Mouse (Mus musculus) forebrain, embryonic 12.5 days (tissue): ENCODE measurements around the gene Washc3. TPM values are rescaled to one million over a fixed set of nuclear protein-coding genes. Genes with fewer than 3 reads are reported as not detected.

Source experiments
- ATAC-seq: fragments of 200-750 bp; cut with Nextera tagmentation; 2 replicates; pipeline ENCODE4 v1.8.0; 2017; ENCODE audit warnings: moderate TSS enrichment; ENCODE audit not compliant: low FRiP score
- H3K27ac ChIP-seq: fragments of 300-500 bp; sonication (generic); 2 replicates; pipeline ENCODE4 v1.5.1; 2016; ENCODE audit warnings: mild to moderate bottlenecking
- H3K27me3 ChIP-seq: fragments of 300-500 bp; sonication (generic); 2 replicates; pipeline ENCODE4 v1.6.1; 2016; ENCODE audit warnings: mild to moderate bottlenecking
- H3K36me3 ChIP-seq: fragments of 300-500 bp; sonication (generic); replicated peaks from 2 replicates; pipeline ENCODE4 v1.6.1; 2016; ENCODE audit warnings: mild to moderate bottlenecking
- H3K4me1 ChIP-seq: fragments of 300-500 bp; sonication (generic); 2 replicates; pipeline ENCODE4 v1.6.1; 2016
- H3K4me2 ChIP-seq: fragments of 300-500 bp; sonication (generic); 2 replicates; pipeline ENCODE4 v1.6.1; 2016; ENCODE audit warnings: mild to moderate bottlenecking, moderate library complexity
- H3K4me3 ChIP-seq: fragments of 300-500 bp; sonication (generic); replicated peaks from 2 replicates; pipeline ENCODE4 v1.5.1; 2016; ENCODE audit warnings: mild to moderate bottlenecking
- H3K9ac ChIP-seq: fragments of 300-500 bp; sonication (generic); 2 replicates; pipeline ENCODE4 v1.6.1; 2016; ENCODE audit warnings: mild to moderate bottlenecking
- H3K9me3 ChIP-seq: fragments of 300-500 bp; sonication (generic); 2 replicates; pipeline ENCODE4 v1.6.1; 2016
- WGBS: fragments of 180-500 bp; shearing (Covaris S2); methylation state at CpG from one replicate; pipeline ENCODE4 v1.1.7; 2016; 5-methylcytosine and 5-hydroxymethylcytosine counted together
- polyA plus RNA-seq: library from polyadenylated mRNA; unstranded; fragments of >200 nt; fragmentation: Nextera tagmentation; extraction: Ambion mirVana; gene quantifications from 2 replicates; pipeline ENCODE4 v1.2.1, GENCODE M21; 2016

Washc3 gene
- 42.5 and 47.4 TPM in 2 replicates for polyA plus RNA-seq

DNA sequence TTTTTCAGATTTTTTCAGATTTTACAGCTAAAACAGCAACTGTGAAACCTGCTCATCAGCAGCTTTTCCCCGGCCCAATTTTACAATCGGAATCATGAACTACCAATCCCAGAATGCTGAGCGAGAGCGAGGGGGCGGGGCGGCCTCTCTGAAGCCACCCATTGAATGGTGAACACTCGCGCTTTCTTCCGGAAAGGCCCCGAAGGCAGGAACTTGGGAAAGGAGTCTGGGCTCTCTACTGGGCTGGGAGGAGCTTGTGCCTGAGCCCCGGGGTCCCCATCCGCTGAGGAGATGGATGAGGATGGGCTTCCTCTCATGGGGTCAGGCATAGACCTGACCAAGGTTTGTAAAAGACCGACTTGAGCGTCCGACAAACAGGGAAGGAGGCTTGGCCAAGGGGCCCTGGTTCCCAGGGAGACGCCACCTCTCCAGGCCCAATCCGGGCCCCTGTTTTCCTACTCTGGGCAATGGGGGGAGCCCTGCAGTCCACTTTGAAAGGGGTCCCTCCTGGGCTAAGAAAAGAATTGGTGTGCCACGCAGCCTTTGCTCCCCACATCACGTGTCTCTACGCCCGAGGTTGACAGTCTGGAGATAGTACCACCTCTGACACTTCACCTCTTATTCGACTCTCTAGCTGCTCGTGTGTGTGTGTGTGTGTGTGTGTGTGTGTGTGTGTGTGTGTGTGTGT, at the start of gene Washc3:
Gene Washc3 (plus strand): TSS at position 143 of the 688 bp plus-strand sequence.
- no peaks in the 10 kb centered on the region for H3K9me3 ChIP-seq
- peak within 1 kb of the TSS; percentile 63 for H3K4me3 ChIP-seq
- H3K27ac ChIP-seq: peak within 1 kb of the TSS; percentile 82
- H3K27me3 ChIP-seq: no peaks in the 10 kb centered on the region
- H3K4me1 ChIP-seq: peaks cover 5% of the 10 kb centered on the region; the same call in 1 of the 2 replicates
- no peaks in the 10 kb centered on the region for H3K36me3 ChIP-seq
- ATAC-seq: peak; percentile 98
- H3K4me2 ChIP-seq: peak within 1 kb of the TSS; percentile 70
- WGBS: 3% methylated on average over 23 of the region's 23 CpGs
- H3K9ac ChIP-seq: peak within 1 kb of the TSS; percentile 75

DNA sequence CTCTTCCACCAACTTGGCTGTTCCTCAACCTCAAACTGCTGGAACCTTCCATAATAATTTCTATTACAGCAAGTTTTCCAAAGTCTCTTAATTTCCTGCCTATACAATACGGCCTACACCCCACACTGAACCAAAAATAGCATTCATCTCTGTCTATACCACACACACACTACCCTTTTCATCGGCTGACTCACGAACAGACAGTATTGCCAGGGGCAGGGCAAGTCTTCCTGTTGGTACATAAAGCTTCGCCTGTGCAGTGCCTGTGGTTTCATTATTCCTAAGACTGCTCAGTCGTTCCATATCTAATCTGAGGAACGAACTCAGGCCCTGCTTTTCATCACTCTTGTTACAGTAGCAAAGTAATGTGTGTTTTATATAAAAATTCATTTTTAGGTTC, 49.2 kb upstream of the Washc3 start:
- Histone ChIP-seq H3K36me3 (peaks cover 36% of the 10 kb centered on the region), H3K27me3 (no peaks in the 10 kb centered on the region)

GRCm38 (mm10) chr10:88162096-88162495, 38.8 kb upstream of the Washc3 start:
- H3K4me1 ChIP-seq: no peaks in the 10 kb centered on the region
- no peak overlapping the region for H3K9ac ChIP-seq
- H3K36me3 ChIP-seq: peaks cover 22% of the 10 kb centered on the region
- no peaks in the 10 kb centered on the region for H3K27me3 ChIP-seq
- no peaks in the 10 kb centered on the region for H3K9me3 ChIP-seq
- 95% methylated on average over 2 of the region's 2 CpGs for WGBS
- no peak overlapping the region for H3K4me2 ChIP-seq
- no peak overlapping the region for H3K4me3 ChIP-seq
- no peak for ATAC-seq
- H3K27ac ChIP-seq: no peak overlapping the region

More for the DNA sequence above, 49.2 kb upstream of the Washc3 start:
- H3K4me1 ChIP-seq: 0 out of 2 replicates have a peak, but pooled peaks cover 4% of the 10 kb centered on the region
- no peak overlapping the region for H3K9ac ChIP-seq
- no peak overlapping the region for H3K27ac ChIP-seq
- 91% methylated on average over 6 of the region's 6 CpGs for WGBS
- no peak overlapping the region for H3K4me3 ChIP-seq
- H3K9me3 ChIP-seq: no peaks in the 10 kb centered on the region
- no peak for ATAC-seq
- no peak overlapping the region for H3K4me2 ChIP-seq

GRCm38 (mm10) chr10:88162676-88163075, 38.2 kb upstream of the Washc3 start:
- H3K4me3 ChIP-seq: no peak overlapping the region
- no peak overlapping the region for H3K9ac ChIP-seq
- peaks cover 22% of the 10 kb centered on the region for H3K36me3 ChIP-seq
- ATAC-seq: no peak
- no peaks in the 10 kb centered on the region for H3K9me3 ChIP-seq
- WGBS: 88% methylated on average over 5 of the region's 5 CpGs
- H3K27ac ChIP-seq: no peak overlapping the region
- H3K27me3 ChIP-seq: no peaks in the 10 kb centered on the region
- H3K4me1 ChIP-seq: no peaks in the 10 kb centered on the region
- H3K4me2 ChIP-seq: no peak overlapping the region

GRCm38 (mm10) chr10:88166158-88166557, 34.7 kb upstream of the Washc3 start:
- no peak overlapping the region for H3K4me3 ChIP-seq
- no peak overlapping the region for H3K9ac ChIP-seq
- peaks cover 9% of the 10 kb centered on the region; the same call in 1 of the 2 replicates for H3K36me3 ChIP-seq
- H3K4me2 ChIP-seq: no peak overlapping the region
- no peak overlapping the region for H3K27ac ChIP-seq
- no peak for ATAC-seq
- 93% methylated on average over 3 of the region's 3 CpGs for WGBS
- no peaks in the 10 kb centered on the region for H3K4me1 ChIP-seq
- no peaks in the 10 kb centered on the region for H3K9me3 ChIP-seq
- H3K27me3 ChIP-seq: no peaks in the 10 kb centered on the region

DNA sequence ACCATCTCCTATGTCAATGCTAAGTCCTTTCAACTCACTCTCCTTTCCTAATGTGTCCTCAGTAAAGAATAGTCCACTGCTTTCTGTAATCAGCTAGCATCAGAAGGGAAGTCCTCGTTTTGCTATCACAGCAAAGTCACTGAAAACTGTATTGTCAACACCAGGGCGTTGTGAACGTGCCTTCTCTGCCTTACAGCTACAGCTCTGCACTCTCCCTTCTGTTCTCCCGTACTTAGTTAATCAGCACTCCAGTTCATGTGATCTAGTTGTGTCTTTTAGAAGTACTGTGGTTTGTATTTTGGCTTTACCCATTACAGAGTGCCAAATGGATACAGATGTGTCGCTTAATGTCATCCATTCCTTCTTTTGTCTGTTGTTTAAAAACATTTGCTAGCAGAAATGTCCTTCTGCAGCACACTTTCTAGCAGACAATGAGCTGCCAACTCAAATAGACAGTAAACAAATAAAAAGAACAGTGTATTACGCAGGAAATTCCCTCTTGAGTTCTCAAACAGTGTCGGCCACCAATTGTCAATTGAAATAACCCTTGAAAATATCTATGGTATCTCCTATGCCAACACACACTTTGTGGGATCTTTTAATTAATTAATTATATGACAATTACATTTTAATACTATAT, 33.3 kb upstream of the Washc3 start:
- Histone ChIP-seq H3K4me1 (no peaks in the 10 kb centered on the region), H3K36me3 (peaks cover 3% of the 10 kb centered on the region; the same call in 1 of the 2 replicates), H3K4me2 (no peak overlapping the region), H3K9ac (no peak overlapping the region), H3K9me3 (no peaks in the 10 kb centered on the region), H3K27ac (no peak overlapping the region), H3K4me3 (no peak overlapping the region), H3K27me3 (no peaks in the 10 kb centered on the region)
- 81% methylated on average over 7 of the region's 7 CpGs for WGBS
- ATAC-seq: no peak

DNA sequence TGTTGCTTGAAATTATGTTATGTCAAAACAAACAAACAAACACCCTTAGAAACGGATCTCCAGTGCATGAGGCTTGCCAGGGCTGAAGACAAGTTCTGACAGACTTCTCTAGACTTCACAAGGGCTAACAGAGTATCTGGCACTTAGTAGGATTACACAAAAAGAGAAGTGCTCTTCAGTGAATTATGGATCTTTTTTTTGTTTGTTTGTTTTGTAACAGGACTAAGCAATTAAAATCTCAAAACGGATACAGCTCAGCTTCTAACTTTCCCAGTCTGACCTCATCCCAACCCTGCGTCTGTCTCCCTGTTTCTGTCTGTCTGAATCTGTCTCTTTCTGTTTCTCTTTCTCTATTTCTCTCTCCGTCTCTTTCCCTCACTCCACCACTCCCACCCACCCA, 352 bp upstream of the Washc3 start:
- ATAC-seq: peak; percentile 77
- Histone ChIP-seq H3K36me3 (no peaks in the 10 kb centered on the region), H3K4me3 (peak overlapping the region; percentile 63), H3K4me2 (peak overlapping the region; percentile 70), H3K4me1 (peaks cover 5% of the 10 kb centered on the region; the same call in 1 of the 2 replicates), H3K9me3 (no peaks in the 10 kb centered on the region), H3K27me3 (no peaks in the 10 kb centered on the region), H3K9ac (peak overlapping the region; percentile 75; the same call in 1 of the 2 replicates), H3K27ac (no peak overlapping the region)
- 19% methylated on average over 4 of the region's 4 CpGs for WGBS

DNA sequence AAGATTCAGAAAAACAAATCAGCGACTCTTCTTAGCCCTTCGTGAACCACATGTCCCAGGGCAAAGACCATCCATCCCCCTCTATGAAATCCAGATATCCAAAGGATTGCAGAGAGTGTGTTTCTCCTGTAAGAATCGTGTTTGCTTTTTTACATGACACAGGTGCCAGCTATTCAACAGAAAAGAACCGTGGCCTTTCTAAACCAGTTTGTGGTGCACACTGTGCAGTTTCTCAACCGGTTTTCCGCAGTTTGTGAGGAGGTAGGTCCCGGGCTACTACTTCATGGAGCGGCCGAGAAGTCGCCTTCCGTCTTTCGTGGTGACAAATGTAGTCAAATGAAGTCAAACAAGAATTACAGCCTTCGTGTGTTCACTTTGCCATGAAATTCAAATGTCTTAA, 757 bp downstream of the Washc3 start:
- peak overlapping the region; percentile 70 for H3K4me2 ChIP-seq
- no peaks in the 10 kb centered on the region for H3K9me3 ChIP-seq
- H3K36me3 ChIP-seq: no peaks in the 10 kb centered on the region
- ATAC-seq: no peak
- 77% methylated on average over 13 of the region's 13 CpGs for WGBS
- peak overlapping the region; percentile 82; the same call in 1 of the 2 replicates for H3K27ac ChIP-seq
- peak overlapping the region; percentile 75 for H3K9ac ChIP-seq
- H3K27me3 ChIP-seq: no peaks in the 10 kb centered on the region
- H3K4me3 ChIP-seq: peak overlapping the region; percentile 63
- H3K4me1 ChIP-seq: peaks cover 5% of the 10 kb centered on the region; the same call in 1 of the 2 replicates

DNA sequence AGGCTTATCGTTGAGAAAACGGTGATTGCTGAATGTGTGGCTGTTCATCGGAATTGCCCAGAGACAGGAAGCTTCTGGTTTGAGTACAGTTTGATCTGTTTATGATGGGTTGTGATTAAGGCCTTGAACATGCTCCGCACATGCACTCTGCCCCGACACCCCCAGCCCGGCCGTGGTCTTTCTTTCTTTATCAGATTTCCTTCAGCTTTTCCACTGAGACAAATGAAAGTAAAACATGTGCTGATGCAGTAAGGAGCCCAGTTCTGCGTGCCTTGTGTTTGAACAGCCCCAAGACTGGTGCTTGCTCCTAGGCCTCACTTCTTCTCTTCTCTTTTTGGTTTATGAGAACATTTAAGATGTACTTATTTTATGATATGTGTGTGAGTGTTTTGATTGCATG, 1.7 kb downstream of the Washc3 start:
- no peak overlapping the region for H3K4me3 ChIP-seq
- H3K27me3 ChIP-seq: no peaks in the 10 kb centered on the region
- no peak overlapping the region for H3K4me2 ChIP-seq
- WGBS: 96% methylated on average over 8 of the region's 8 CpGs
- H3K27ac ChIP-seq: no peak overlapping the region
- no peak for ATAC-seq
- no peaks in the 10 kb centered on the region for H3K36me3 ChIP-seq
- no peak overlapping the region for H3K9ac ChIP-seq
- no peaks in the 10 kb centered on the region for H3K9me3 ChIP-seq
- peaks cover 5% of the 10 kb centered on the region; the same call in 1 of the 2 replicates for H3K4me1 ChIP-seq

GRCm38 (mm10) chr10:88203236-88203635, 2.3 kb downstream of the Washc3 start:
- Histone ChIP-seq H3K27ac (no peak overlapping the region), H3K4me1 (peaks cover 5% of the 10 kb centered on the region; the same call in 1 of the 2 replicates), H3K4me3 (no peak overlapping the region), H3K9me3 (no peaks in the 10 kb centered on the region), H3K9ac (no peak overlapping the region), H3K4me2 (no peak overlapping the region), H3K27me3 (no peaks in the 10 kb centered on the region), H3K36me3 (no peaks in the 10 kb centered on the region)
- WGBS: 92% methylated on average over 6 of the region's 6 CpGs
- ATAC-seq: no peak

GRCm38 (mm10) chr10:88212644-88213043, 11.8 kb downstream of the Washc3 start:
- WGBS: 83% methylated on average over 5 of the region's 5 CpGs
- ATAC-seq: no peak
- no peak overlapping the region for H3K4me2 ChIP-seq
- no peaks in the 10 kb centered on the region for H3K27me3 ChIP-seq
- no peak overlapping the region for H3K27ac ChIP-seq
- H3K36me3 ChIP-seq: peaks cover 13% of the 10 kb centered on the region
- no peak overlapping the region for H3K9ac ChIP-seq
- no peaks in the 10 kb centered on the region for H3K4me1 ChIP-seq
- no peak overlapping the region for H3K4me3 ChIP-seq
- no peaks in the 10 kb centered on the region for H3K9me3 ChIP-seq

DNA sequence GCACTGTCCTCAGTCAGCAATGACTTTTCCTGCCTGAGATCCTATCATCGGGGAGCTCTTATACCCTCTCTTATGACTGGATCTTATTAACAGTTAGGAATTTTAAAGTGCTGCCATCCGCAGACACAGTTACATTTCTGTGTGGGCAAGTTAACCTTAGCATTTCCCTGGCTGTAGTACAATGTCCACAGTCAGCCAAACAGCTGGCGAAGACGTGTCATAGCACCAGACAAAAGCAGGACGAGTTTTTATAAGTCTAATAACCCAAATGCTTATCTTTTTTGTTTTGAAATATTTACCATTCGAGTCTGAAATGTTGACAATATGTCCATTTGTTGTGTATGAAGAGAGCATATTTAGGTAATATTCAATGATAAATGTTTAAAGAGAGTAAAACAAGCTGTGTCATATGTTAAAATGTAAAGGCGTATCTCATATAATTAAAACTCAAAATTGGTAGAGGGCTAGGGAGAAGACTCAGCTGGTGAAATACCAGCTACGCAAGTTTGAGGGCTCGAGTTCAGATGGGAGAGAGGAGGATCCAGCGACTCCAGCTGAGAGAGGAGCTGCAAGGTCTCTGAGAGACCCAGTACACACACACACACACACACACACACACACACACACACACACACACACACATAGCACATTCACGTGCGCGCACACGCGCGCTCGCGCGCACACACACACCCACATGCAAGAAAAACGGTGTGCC, 14.1 kb downstream of the Washc3 start:
- no peaks in the 10 kb centered on the region for H3K9me3 ChIP-seq
- H3K4me1 ChIP-seq: no peaks in the 10 kb centered on the region
- H3K4me3 ChIP-seq: no peak overlapping the region
- H3K4me2 ChIP-seq: no peak overlapping the region
- no peak overlapping the region for H3K27ac ChIP-seq
- H3K36me3 ChIP-seq: peaks cover 17% of the 10 kb centered on the region
- no peak for ATAC-seq
- WGBS: 96% methylated on average over 20 of the region's 20 CpGs
- H3K9ac ChIP-seq: no peak overlapping the region
- H3K27me3 ChIP-seq: no peaks in the 10 kb centered on the region
